Mouse (Mus musculus): Measurements from ENCODE around the gene Steap1. TPM values are rescaled to one million over a fixed set of nuclear protein-coding genes. Genes with fewer than 3 reads are reported as not detected.

Steap1 gene
- not detected for total RNA-seq (2023)

GRCm38 (mm10) chr5:5748866-5749682 is at the start of gene Steap1:
Steap1 (minus strand) TSS chr5:5749326.

GRCm38 (mm10) chr5:5693956-5694653 is 55.0 kb downstream of the Steap1 start, which contains the start of gene Steap2:
Steap2 (minus strand) TSS chr5:5694578.

Other genes starting within 250 kb of the Steap1 start
- 6.7 TPM for gene Cldn12, start 234.4 kb downstream of the Steap1 start, total RNA-seq (2023)
- gene Gtpbp10, start 189.8 kb downstream of the Steap1 start, total RNA-seq (2023), result 20.5 TPM
- gene Gm8773, start 175.5 kb downstream of the Steap1 start, total RNA-seq (2023), result not detected
- not detected for gene Cfap69, start 85.1 kb downstream of the Steap1 start, total RNA-seq (2023)
- not detected for gene Steap2, start 54.7 kb downstream of the Steap1 start, total RNA-seq (2023)

Data from CD4-positive naive resting alpha-beta T cell, adult 76 days (primary cell).